Mouse (Mus musculus): ENCODE measurements around the gene Vmn1r228. TPM values are rescaled to one million over a fixed set of nuclear protein-coding genes. Genes with fewer than 3 reads are reported as not detected.

The Vmn1r228 gene
- 0.04 TPM in 1 of 2 replicates, not detected in the other for polyA plus RNA-seq (2015; fragmentation: Nextera tagmentation; extraction: Ambion mirVana)

GRCm38 (mm10) chr17:20786057-20786456 is at the start of gene Vmn1r228:
Gene Vmn1r228, minus strand, starts transcription at chr17:20786157.
- no peak for ATAC-seq (ENCODE audit: low FRiP score, low read depth)

GRCm38 (mm10) chr17:20811255-20811654 is 25.3 kb upstream of the Vmn1r228 start, which contains the start of gene Vmn1r229:
Gene Vmn1r229, plus strand, starts transcription at chr17:20811555.
- H3K9ac ChIP-seq: no peak within 1 kb of the TSS
- no peaks in the 10 kb centered on the region for H3K4me1 ChIP-seq (replicated peaks)
- WGBS: 67% methylated on average over 1 of the region's 1 CpGs
- ATAC-seq (ENCODE audit: low FRiP score, low read depth): no peak
- H3K27ac ChIP-seq (replicated peaks): no peak within 1 kb of the TSS
- no peaks in the 10 kb centered on the region for H3K36me3 ChIP-seq
- no peak within 1 kb of the TSS for H3K4me2 ChIP-seq
- peaks cover 4% of the 10 kb centered on the region; the same call in 1 of the 2 replicates for H3K9me3 ChIP-seq
- H3K4me3 ChIP-seq: no peak within 1 kb of the TSS
- H3K27me3 ChIP-seq: no peaks in the 10 kb centered on the region

More at GRCm38 (mm10) chr17:20786057-20786456, at the start of gene Vmn1r228:
- Histone ChIP-seq H3K4me1 (replicated peaks) (no peaks in the 10 kb centered on the region), H3K4me3 (no peak within 1 kb of the TSS), H3K27ac (replicated peaks) (no peak within 1 kb of the TSS), H3K36me3 (no peaks in the 10 kb centered on the region), H3K4me2 (no peak within 1 kb of the TSS), H3K9ac (no peak within 1 kb of the TSS), H3K9me3 (peaks cover 12% of the 10 kb centered on the region; the same call in 1 of the 2 replicates), H3K27me3 (no peaks in the 10 kb centered on the region)

GRCm38 (mm10) chr17:20729543-20729942 is 56.4 kb downstream of the Vmn1r228 start, which contains the start of gene Vmn1r227:
Gene Vmn1r227, plus strand, starts transcription at chr17:20729843.
- Histone ChIP-seq H3K9ac (no peak within 1 kb of the TSS), H3K4me1 (replicated peaks) (no peaks in the 10 kb centered on the region), H3K4me2 (no peak within 1 kb of the TSS), H3K27me3 (no peaks in the 10 kb centered on the region), H3K9me3 (peaks cover 15% of the 10 kb centered on the region; the same call in 1 of the 2 replicates), H3K36me3 (no peaks in the 10 kb centered on the region), H3K27ac (replicated peaks) (no peak within 1 kb of the TSS), H3K4me3 (no peak within 1 kb of the TSS)
- 43% methylated on average over 1 of the region's 1 CpGs for WGBS
- no peak for ATAC-seq (ENCODE audit: low FRiP score, low read depth)

Other genes starting within 250 kb of the Vmn1r228 start
- gene Vmn2r109, start 221.4 kb downstream of the Vmn1r228 start, polyA plus RNA-seq (2015; fragmentation: Nextera tagmentation; extraction: Ambion mirVana): not detected in 2 replicates
- 0.03 TPM in 1 of 2 replicates, not detected in the other for gene Vmn2r110, start 189.7 kb downstream of the Vmn1r228 start, polyA plus RNA-seq (2015; fragmentation: Nextera tagmentation; extraction: Ambion mirVana)
- not detected in 2 replicates for gene Fpr-rs3, start 161.3 kb downstream of the Vmn1r228 start, polyA plus RNA-seq (2015; fragmentation: Nextera tagmentation; extraction: Ambion mirVana)
- not detected in 2 replicates for gene Vmn1r226, start 103.3 kb downstream of the Vmn1r228 start, polyA plus RNA-seq (2015; fragmentation: Nextera tagmentation; extraction: Ambion mirVana)
- not detected in 2 replicates for gene Vmn1r227, start 56.3 kb downstream of the Vmn1r228 start, polyA plus RNA-seq (2015; fragmentation: Nextera tagmentation; extraction: Ambion mirVana)
- gene Vmn1r229, start 25.4 kb upstream of the Vmn1r228 start, polyA plus RNA-seq (2015; fragmentation: Nextera tagmentation; extraction: Ambion mirVana): not detected in 2 replicates
- gene Vmn1r230, start 54.3 kb upstream of the Vmn1r228 start, polyA plus RNA-seq (2015; fragmentation: Nextera tagmentation; extraction: Ambion mirVana): not detected in 2 replicates
- not detected in 2 replicates for gene Vmn1r231, start 118.9 kb upstream of the Vmn1r228 start, polyA plus RNA-seq (2015; fragmentation: Nextera tagmentation; extraction: Ambion mirVana)
- not detected in 2 replicates for gene Vmn1r232, start 133.6 kb upstream of the Vmn1r228 start, polyA plus RNA-seq (2015; fragmentation: Nextera tagmentation; extraction: Ambion mirVana)
- gene Ppp2r1a, start 159.2 kb upstream of the Vmn1r228 start, polyA plus RNA-seq (2015; fragmentation: Nextera tagmentation; extraction: Ambion mirVana): 750 and 832 TPM in 2 replicates
- not detected in 2 replicates for gene Vmn1r233, start 210.3 kb upstream of the Vmn1r228 start, polyA plus RNA-seq (2015; fragmentation: Nextera tagmentation; extraction: Ambion mirVana)
- 14.3 and 17.0 TPM in 2 replicates for gene Zfp160, start 222.7 kb upstream of the Vmn1r228 start, polyA plus RNA-seq (2015; fragmentation: Nextera tagmentation; extraction: Ambion mirVana)